Mouse (Mus musculus) layer of hippocampus, adult 9-10 months (tissue): Measurements from ENCODE around the gene Scrn2.
A peak's percentile ranks its signal among the peaks of the same experiment; 100 is the strongest.

Experiments
- DNase-seq: peaks from one replicate; pipeline ENCODE4 v3.0.0; 2022; ENCODE audit warnings: low spot score

Gene Scrn2

DNA sequence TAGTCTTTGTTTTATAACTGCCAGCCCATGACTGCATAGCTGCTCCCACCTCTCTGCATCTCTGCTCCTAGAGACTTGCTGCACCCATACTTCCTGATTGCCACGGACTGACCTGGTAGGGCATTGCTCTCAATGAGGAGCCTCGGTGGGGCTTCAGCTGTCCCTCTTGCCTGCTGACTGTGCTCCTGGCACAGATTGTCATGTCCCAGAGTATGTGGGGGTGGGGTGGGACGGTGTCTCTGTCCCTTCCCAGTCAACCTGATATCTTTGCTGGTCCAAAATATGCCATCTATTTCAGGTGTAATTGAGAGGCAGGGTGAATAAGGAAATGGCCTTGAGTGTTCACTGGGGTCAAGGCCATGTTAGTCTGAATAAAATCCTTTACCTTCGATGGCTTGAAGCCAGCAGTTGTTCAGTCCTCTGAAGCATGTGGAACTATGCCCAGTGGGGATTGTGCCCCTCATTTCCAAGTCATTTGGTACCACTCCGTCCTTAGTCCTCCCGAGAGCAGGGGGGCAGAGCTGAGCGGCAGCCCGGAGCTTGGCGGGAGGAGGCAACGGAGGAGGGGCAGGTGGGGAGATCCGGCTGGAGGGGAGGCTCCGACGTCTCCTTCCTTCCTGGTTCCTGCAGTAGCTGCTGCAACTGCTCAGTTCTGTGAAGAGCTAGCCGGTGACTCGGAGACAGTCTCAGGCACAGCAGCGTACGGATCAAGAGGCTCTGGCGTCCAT lies 20.6 kb downstream of the Scrn2 start, which contains the start of gene Osbpl7:
Gene Osbpl7 (plus strand): TSS at position 413 of the 728 bp plus-strand sequence.
- peak; percentile 40 for DNase-seq

DNA sequence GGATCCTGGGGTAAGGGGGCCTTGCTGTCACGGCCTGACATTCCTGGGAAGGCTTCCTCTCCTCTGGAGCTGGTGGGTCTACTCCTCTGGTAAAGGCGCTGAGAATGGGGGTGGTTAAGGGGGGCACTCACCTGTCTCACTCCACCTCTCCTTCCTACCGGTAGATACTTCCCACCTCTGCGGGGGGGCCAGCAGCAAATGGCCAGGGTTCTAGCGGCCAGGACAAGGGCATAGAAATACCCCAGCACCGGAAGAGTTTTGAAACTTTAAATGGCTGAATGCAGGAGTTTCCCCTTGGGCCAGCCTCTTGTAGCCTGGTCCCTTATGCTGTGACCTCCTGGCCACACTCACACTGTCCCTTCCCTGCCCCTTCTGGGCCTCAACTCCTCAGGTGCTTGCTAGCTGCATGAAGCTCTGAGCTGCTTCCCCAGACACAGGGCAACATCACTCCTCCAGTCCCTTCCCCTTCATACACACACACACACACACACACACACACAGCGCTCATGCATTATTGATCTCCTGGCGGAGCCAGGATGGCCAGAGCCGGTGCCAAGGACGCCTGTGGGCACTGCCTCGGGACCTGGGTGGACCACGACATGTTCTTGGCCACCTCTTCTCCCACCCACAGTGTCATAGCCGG lies 21.3 kb downstream of the Scrn2 start:
- DNase-seq = no peak

DNA sequence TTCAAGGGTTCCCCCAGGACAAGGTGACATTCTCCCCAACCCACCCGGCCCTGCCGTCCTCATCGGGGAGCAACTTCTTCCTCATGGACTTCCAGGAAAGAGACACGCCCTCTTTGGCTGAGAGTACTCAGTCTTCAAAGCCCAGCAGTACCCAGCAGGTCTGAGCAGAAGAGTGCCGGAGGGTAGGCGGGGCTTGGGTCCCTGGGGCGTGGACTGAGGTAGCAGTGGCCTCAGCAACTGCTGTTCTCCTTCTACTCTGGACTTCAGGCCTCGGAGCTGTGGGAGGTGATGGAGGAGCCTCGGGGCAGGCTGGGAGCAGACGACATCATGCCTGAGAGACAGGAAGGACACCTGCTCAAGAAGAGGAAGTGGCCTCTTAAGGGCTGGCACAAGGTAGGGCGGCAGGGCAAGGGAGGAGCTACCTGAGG lies 22.5 kb downstream of the Scrn2 start:
- no peak for DNase-seq

DNA sequence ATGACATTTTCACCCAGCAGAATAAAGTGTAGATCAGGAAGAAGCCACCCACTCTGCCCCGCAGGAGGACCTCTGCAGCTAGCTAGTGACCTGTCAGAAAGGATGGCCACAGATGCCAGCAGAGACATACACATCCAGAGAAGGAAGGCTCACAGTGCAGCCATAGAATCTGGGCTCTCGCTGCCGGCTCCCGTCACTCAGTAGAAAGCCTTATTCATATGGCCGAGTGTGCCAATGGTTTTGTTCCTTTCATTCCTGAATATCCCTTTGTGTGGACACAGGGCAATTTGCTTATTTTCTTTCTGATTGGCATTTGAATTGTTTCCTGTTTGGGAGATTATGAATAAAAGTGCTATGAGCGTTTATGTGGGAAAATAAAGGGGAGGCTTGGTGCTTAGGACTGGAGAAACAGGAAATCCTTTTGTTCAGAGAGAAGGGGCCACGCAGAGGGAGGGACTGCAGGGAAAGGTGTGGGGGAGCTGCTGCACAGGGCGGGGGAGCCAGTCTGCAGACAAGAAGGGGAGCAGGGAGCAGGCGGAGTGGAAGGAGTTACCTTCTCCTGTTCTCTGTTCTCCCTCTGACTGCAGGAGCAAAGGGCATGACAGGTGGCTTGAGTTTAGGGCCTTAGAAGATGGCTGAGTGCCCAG lies 33.7 kb downstream of the Scrn2 start:
- DNase-seq = no peak

DNA sequence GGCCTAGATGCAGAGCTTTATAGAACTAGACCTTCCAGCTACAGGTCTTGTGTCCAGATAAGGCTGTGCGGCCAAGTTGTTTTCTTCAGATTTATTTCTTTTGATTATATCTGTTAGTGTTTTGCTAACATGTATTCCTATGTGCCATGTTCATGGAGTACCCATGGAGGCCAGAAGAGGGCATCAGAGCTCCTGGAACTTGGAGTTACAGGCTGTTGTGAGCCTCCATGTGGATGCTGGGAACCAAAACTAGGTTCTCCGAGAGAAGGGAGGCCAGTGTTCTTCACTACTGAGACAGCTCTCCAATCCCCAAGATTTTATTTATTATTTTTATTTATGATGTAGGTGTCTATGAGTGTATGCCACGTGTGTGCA lies 34.2 kb downstream of the Scrn2 start:
- no peak for DNase-seq

DNA sequence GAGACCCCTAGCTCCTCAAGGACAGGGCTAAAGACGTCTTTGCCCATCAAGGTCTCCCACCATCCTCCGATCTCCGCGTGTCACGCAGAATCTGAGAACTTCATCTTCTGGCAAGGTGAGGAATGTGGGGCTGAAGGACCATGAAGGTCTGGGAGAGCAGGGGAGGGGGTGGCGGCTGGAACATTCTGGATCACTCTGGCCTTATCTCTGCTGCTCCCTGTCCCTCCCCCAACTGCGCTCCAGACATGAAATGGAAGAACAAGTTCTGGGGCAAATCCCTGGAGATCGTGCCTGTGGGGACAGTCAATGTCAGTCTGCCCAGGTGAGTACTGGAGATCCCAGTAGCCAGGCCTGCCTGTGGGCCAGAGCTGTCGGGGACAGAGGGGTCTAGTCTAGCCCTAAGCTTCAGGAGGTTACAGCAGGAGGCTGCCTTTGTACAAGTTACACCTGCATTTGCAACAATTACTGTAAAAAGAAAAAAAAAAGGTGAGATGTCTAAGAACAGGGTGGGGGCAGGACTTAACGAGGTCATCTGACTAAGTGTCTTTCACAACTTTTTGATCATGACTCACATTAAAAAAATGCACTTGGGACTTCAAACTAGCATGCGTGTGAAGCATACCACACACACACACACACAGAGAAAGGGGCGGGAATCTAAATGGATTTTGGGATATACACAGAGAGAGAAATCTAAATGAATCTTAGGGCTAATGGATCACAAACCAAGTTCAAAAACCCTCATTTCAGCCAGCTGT lies 36.0 kb downstream of the Scrn2 start:
- no peak for DNase-seq

DNA sequence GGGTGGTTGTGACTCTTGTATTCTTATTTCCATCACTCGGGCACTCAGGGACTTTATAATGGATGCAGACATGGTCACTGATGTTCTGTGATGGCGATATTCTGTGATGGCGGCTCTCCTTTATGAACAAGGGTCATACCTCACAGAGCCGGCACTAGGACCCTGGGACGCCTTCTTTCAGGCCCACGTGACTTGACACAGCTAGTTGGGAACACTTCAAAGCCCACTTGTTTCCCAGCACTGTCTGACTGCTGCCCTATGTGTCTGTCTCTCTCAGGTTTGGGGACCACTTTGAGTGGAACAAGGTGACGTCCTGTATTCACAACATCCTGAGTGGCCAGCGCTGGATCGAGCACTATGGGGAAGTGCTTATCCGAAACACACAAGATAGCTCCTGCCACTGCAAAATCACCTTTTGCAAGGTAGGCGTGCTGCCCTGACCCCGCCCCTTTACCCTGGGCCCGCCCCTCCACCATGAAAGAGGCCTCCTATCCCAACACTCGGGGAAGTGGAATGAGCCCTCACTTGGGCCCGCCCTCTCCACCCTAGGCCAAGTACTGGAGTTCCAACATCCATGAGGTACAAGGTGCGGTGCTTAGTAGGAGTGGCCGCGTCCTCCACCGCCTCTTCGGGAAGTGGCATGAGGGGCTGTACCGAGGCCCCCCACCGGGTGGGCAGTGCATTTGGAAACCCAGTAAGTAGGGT lies 37.1 kb downstream of the Scrn2 start:
- no peak for DNase-seq

DNA sequence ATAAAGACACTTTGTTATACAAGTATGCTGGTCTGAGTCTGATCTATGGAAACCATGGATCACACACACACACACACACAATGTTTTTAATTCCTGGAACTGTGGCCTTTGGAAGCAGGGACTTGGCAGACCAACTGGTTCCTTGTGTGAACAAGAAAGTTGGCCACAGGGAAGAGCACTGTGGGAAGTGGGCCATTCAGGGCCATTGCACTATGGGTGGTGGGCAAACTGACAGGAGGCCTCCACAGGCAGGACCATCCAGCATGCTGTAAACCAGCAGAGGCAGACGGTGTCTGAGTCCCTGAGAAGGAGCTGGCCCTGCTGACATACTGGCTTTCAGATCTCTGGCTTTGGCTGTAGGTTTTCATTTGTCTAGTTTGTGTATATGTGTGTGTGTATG lies 39.6 kb downstream of the Scrn2 start:
- no peak for DNase-seq

DNA sequence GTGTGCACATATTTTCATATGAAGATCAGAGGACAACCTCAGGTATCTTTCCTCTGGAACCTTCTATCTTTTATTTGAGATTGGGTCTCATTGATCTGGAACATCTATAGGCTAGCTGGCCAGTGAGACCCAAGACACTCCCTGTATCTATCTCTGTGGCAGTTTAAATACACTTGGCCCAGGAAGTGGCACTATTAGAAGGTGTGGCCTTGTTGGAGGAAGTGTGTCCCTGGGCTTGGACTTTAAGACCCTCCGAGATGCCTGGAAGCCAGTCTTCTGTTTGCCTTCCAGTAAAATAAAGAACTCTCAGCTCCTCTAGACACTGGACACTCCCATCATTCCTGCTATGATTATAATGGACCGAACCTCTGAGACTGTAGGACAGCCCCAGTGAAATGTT lies 40.0 kb downstream of the Scrn2 start:
- DNase-seq = no peak

DNA sequence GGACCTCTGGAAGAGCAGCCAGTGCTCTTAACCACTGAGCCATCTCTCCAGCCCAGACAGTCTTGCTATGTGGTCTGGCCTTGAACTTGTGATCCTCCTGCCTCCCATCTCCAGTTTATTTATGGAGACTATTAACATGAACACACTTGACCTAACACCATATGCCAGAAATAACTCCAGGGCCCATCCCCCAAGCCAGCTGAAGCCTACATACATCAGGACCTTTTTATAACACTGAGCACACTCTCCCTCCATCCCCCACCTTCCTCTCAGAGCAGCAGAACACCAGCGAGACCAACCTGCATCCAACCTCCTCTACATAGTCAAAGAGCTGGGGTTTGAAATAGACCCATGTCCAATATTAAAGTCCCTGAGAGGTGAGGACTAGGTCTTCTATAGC lies 41.4 kb downstream of the Scrn2 start:
- DNase-seq = no peak

DNA sequence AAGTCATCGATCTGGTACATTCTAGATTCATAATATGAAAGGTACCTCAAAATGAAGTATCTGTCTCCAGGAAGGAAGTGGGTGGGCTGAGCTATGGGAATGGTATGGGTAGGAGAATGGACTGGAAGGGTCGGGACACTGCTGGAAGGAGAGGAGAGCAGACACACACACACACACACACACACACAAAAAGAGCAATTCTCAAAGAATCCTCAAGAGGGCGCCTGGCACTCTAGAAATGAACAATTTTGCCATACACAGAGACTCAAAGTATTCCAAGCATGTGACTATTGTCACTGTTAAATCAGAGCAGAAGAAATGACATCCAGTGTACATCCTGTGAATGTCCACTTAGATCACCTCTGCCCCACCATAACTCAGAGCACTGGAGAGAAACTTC lies 42.8 kb downstream of the Scrn2 start:
- DNase-seq = peak; percentile 68

DNA sequence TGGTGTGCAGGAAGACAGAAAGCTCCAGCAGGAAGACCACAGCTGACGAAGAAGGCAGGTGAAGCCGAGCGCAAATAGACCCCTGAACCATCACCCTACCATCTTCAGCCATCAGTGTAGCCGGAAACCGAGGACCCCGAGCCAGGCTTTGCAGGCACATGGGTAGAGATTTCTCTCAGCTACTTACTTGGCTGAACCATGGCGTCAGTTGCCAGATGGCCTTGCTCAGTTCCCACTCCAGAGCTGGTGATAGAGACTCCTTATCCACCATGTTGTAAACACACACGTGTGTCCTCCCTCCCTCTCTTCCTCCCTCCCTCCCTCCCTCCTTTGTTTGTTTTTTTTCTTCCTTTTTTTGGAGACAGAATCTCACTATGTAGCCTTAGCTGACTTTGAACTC lies 44.5 kb downstream of the Scrn2 start:
- no peak for DNase-seq

DNA sequence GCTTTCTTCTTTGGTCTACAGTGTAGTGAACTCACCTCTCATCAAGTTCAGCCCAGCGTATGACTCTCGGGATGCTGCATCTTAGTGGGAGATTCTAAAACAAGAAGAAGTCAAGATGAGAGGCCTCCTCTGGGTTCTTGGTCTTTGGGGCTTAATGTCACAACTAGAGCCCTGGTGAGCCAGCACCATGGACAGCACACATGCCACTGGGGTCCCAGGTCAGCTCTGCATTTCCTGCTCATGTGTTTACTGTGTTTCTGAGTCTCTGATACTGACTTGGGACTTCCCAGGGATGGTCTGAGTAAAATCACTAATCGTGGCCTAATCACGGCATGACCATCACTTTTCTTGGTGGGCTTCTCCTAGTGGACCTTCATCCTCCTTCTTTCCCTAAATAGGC lies 49.0 kb downstream of the Scrn2 start:
- DNase-seq = no peak

DNA sequence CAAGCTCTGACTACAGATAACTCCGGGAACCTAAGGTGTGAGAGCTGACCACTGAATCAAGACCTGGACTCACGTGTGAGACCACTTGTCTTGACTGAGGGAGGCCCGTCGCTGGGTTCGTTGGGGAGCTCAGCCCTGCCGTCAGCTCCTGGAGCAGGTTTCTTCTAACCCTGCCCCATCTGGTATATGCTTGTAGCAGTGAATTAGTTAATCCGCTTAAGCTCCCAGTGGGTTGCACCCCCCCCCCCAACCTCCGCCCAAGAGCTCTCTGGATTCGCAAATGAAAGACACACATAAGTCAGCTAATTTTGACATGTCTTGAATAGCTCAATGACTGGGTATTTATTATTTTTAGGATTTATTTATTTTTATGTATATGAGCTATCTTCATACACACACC lies 50.6 kb downstream of the Scrn2 start:
- no peak for DNase-seq

DNA sequence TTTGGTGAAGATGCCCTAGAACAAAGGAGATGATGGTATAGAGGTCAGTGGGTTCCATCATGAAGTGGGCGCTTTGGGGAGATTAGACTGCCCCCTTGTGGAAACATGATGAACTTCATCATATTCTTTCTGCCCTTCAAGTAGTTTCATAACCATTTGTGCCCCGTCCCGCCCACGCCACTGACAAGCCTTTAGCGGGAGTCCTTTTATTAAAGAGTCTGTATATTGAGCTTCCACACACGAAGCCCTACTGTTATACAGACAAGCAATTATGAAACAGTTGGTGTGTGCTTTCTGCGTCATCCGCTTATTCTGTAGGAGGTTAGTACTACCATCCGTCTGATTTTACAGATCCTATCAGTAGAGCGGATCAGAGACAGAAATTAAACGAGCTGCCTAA lies 53.2 kb downstream of the Scrn2 start:
- no peak for DNase-seq
